Mouse (Mus musculus) urinary bladder, postnatal 25 days (tissue): Measurements from ENCODE around the gene Tssk1.

ENCODE experiments used
- DNase-seq: peaks from one replicate; pipeline ENCODE4 v3.0.0; 2022; ENCODE audit warnings: low spot score

The Tssk1 gene

DNA sequence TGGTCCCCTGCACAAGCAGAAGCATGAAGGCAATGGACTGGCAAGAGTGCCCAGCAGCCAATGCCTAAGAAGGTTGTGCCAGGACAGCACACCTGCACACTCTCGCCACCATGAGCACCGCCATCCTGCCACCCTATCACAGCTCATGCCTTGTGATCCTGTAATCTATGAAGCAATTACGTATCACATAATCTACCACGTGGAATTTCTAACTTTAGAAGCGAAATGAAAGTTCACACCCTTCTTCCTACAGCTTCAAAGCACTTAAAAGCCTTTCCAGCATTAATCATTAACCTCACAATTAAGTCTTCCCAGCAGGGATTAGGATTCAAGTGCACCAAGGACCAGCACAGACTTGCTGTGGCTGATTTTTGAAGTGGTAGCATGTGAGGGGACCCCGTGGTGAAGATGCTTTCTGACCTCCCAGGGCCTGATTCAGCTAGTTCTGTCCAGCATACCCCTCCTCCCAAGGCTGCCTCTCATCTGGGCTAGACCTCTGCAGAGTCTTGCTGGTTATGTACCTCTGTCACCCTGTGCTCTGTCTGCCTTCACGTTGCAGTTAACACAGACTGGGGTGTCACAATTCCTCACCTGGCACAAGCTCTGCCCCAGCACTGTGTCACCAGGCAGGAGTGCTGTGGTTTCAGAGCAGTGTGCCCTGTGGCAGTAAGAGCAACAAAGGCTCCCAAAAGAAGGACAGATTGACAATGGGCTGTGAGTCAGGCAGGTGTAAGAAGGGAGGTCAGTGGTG is 51.2 kb downstream of the Tssk1 start:
- DNase-seq: no peak
